Mouse (Mus musculus) bone marrow, adult 2 months (tissue): Measurements from ENCODE around the gene Alk.

Source experiments
- CTCF ChIP-seq: fragments of 200-500 bp; IDR thresholded peaks from 2 replicates; pipeline ENCODE4 v1.5.1; 2011; ENCODE audit warnings: low read length, control low read depth; ENCODE audit not compliant: control insufficient read depth, insufficient read depth
- POLR2A ChIP-seq: fragments of 200-500 bp; IDR thresholded peaks from 2 replicates; pipeline ENCODE4 v1.6.1; 2011; ENCODE audit warnings: low read depth, mild to moderate bottlenecking, control low read depth, low read length, borderline replicate concordance; ENCODE audit not compliant: control insufficient read depth

DNA sequence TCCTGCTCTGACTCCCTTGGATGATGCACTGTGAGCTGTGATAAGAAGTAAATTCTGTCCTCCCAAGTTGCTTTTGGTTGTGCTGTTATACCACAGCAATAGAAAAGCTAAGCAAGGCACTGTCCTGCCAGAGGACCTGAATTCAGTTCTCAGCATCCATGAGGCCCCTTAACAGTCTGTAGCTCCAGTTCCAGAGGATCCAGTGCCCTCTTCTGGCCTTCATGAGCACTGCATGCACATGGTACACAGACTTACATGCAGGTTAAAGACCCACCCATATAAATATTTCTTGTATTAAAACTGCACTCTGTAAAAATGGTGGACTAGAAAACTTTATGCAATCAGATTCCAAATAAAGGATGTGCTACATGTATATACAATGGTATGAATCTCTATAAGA, 326.1 kb downstream of the Alk start:
- TF ChIP-seq POLR2A (no peak), CTCF (no peak)
